13 mouse cellular contexts compared by ENCODE assay signal in the genomic region with DNA sequence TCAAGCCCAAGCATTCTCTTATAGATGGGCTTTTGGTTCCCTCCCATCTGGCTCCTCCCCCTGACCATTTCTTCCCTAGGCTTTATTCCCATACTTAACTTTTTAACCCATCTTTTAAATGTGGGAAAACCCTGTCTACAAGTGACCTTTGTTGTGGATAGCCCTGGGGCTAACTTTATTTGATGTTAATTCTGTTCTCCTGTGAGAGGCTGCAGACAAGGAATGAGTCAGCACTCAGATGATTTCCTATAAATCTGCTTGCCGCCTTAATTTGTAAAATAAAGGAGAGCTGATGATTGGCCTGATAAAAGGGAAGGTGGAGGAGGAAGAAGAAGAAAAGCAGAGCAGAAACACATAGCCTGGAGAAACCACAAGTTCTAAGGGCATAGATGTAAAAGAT.
"Had no signal": no experiment of that assay in that cellular context is flagged by ENCODE, and none has a peak within 500 bp of the region (broad histone marks: within the 10 kb centered on the region; RNA-seq: fewer than 3 reads in every experiment).

No protein-coding gene starts in this region.

- DNase-seq: gastrocnemius, postnatal 10 days; gastrocnemius, postnatal 25 days; heart, adult 18-20 months; heart, postnatal 10 days; heart, postnatal 4 days; kidney, adult 11 months; kidney, adult 2 months; kidney, adult 9 months; kidney, postnatal 14 days; kidney, postnatal 36 days; layer of hippocampus, adult 9-11 months; layer of hippocampus, postnatal 36 days; left cerebral cortex, postnatal 4 days had no signal
